Mouse (Mus musculus) lung, postnatal 0 days (tissue): Measurements from ENCODE around the gene AI854703.

Experiments
- CTCF ChIP-seq: IDR thresholded peaks from 2 replicates; pipeline ENCODE4 v1.5.1; 2016; ENCODE audit warnings: antibody characterized with exemption, mild to moderate bottlenecking
- EP300 ChIP-seq: IDR thresholded peaks from 2 replicates; pipeline ENCODE4 v1.6.1; 2016; ENCODE audit warnings: antibody characterized with exemption, mild to moderate bottlenecking, control low read depth

- TF ChIP-seq CTCF (no peak), EP300 (no peak)
Measured at GRCm38 (mm10) chr6:48664750-48665149, 38.2 kb downstream of the AI854703 start.
